Comparison of ENCODE assay signal across 8 mouse cellular contexts in genomic region chr9:119339558-119340211, GRCm38 (mm10). TPM values are rescaled to one million over a fixed set of nuclear protein-coding genes. Genes with fewer than 3 reads are reported as not detected.
DNase-seq lines count a peak whose midpoint lies in the region; ATAC-seq lines count a peak whose summit lies in the region.

Gene Acaa1a (plus strand): TSS chr9:119339676.

- peak within 1 kb of the TSS; percentile 74 for H3K9ac ChIP-seq in hindbrain, embryonic 16.5 days (ENCODE audit: low read depth, low read length)

- H3K4me3 ChIP-seq in hindbrain, embryonic 16.5 days (ENCODE audit: low read length), result peak within 1 kb of the TSS; percentile 54
- peak within 1 kb of the TSS; percentile 96 for H3K4me3 ChIP-seq in megakaryocyte, embryonic 14.5 days (replicated peaks)

- H3K36me3 ChIP-seq in hindbrain, embryonic 16.5 days (ENCODE audit: control insufficient read depth, insufficient read depth, low read length), result peaks cover 11% of the 10 kb centered on the region
- peaks cover 57% of the 10 kb centered on the region for H3K36me3 ChIP-seq in megakaryocyte, embryonic 14.5 days (replicated peaks; ENCODE audit: low read length)

- peak within 1 kb of the TSS; percentile 72 for H3K4me2 ChIP-seq in hindbrain, embryonic 16.5 days (ENCODE audit: low read length)

- peak; percentile 50 for ATAC-seq in activated CD4-positive, CD25-positive, alpha-beta regulatory T cell, adult 4 months
- no peak for ATAC-seq in hindbrain, embryonic 16.5 days

- DNase-seq in cerebellum, postnatal 25 days, result peak; percentile 66 to 75
- DNase-seq in gastrocnemius, adult 8-10 months (ENCODE audit: low spot score in 2 of 2), result peak; percentile 54 to 65
- peak; percentile 66 to 81 for DNase-seq in left cerebral cortex, postnatal 10 days (ENCODE audit: extremely low spot score in 1 of 2, low spot score in 2 of 2)
- DNase-seq in right cerebral cortex, postnatal 14 days, result peak; percentile 54
- peak; percentile 77 for DNase-seq in yolk sac, embryonic 10.5 days (ENCODE audit: low spot score)

- H3K9me3 ChIP-seq in hindbrain, embryonic 16.5 days (ENCODE audit: control insufficient read depth, low read length), result no peaks in the 10 kb centered on the region
- no peaks in the 10 kb centered on the region for H3K9me3 ChIP-seq in megakaryocyte, embryonic 14.5 days

- WGBS in hindbrain, embryonic 16.5 days, result under 1% methylated on average over 43 of the region's 43 CpGs

- H3K4me1 ChIP-seq in hindbrain, embryonic 16.5 days (ENCODE audit: control insufficient read depth, insufficient read depth, low read depth, low read length), result peaks cover 24% of the 10 kb centered on the region
- peaks cover 63% of the 10 kb centered on the region for H3K4me1 ChIP-seq in megakaryocyte, embryonic 14.5 days

- H3K27ac ChIP-seq in hindbrain, embryonic 16.5 days (ENCODE audit: low read depth, low read length), result peak within 1 kb of the TSS; percentile 81

- 0 out of 2 replicates have a peak, but pooled peaks cover 4% of the 10 kb centered on the region for H3K27me3 ChIP-seq in hindbrain, embryonic 16.5 days (replicated peaks; ENCODE audit: control insufficient read depth, insufficient read depth, low read length)
- no peaks in the 10 kb centered on the region for H3K27me3 ChIP-seq in megakaryocyte, embryonic 14.5 days (replicated peaks)

- intact Hi-C loops in left cerebral cortex, postnatal 10 days (cut with DNase I), result no loop called here

RNA-seq across cellular contexts. Expression of gene Acaa1a, which starts in this region (rescaled TPM):
- 10 to 100 TPM; 34.5 to 53.6 TPM for polyA plus RNA-seq in activated CD4-positive, CD25-positive, alpha-beta regulatory T cell, adult 4 months (2017; shearing (Covaris generic))
- 10 to 100 TPM; 35.9 to 42.5 (median 39.9) TPM for total RNA-seq in gastrocnemius, adult 8-10 months (2022)
- 122 and 124 TPM in 2 replicates for polyA plus RNA-seq in hindbrain, embryonic 16.5 days (2015; fragmentation: Nextera tagmentation; extraction: Ambion mirVana)
- 10 to 100 TPM; 66.2 to 66.5 TPM for total RNA-seq in left cerebral cortex, postnatal 10 days (2021)
- 77.2 and 206 TPM in 2 replicates for polyA plus RNA-seq in megakaryocyte, embryonic 14.5 days (2012; ENCODE audit: insufficient read depth, low replicate concordance)
